Mouse (Mus musculus) stomach, embryonic 16.5 days (tissue): ENCODE data around the gene Slc15a5. TPM values are rescaled to one million over a fixed set of nuclear protein-coding genes. Genes with fewer than 3 reads are reported as not detected.

ENCODE experiments used
- ATAC-seq: fragments of 200-750 bp; cut with Nextera tagmentation; 2 replicates; pipeline ENCODE4 v1.8.0; 2017; ENCODE audit warnings: moderate number of reproducible peaks, moderate TSS enrichment; ENCODE audit not compliant: insufficient read depth, low FRiP score
- H3K27ac ChIP-seq: fragments of 300-500 bp; sonication (generic); 2 replicates; pipeline ENCODE4 v1.5.1; 2014; ENCODE audit warnings: low read length
- H3K27me3 ChIP-seq: fragments of 300-500 bp; sonication (generic); 2 replicates; pipeline ENCODE4 v1.6.1; 2014; ENCODE audit warnings: low read length, control low read depth, mixed read lengths; ENCODE audit not compliant: control insufficient read depth, insufficient read depth
- H3K36me3 ChIP-seq: fragments of 300-500 bp; sonication (generic); 2 replicates; pipeline ENCODE4 v1.6.1; 2014; ENCODE audit warnings: low read length; ENCODE audit not compliant: control insufficient read depth, insufficient read depth
- H3K4me1 ChIP-seq: fragments of 300-500 bp; sonication (generic); 2 replicates; pipeline ENCODE4 v1.6.1; 2014; ENCODE audit warnings: low read length, control low read depth, mixed read lengths; ENCODE audit not compliant: control insufficient read depth, insufficient read depth
- H3K4me2 ChIP-seq: fragments of 300-500 bp; sonication (generic); 2 replicates; pipeline ENCODE4 v1.6.1; 2014; ENCODE audit warnings: low read depth, low read length, mixed read lengths
- H3K4me3 ChIP-seq: fragments of 300-500 bp; sonication (generic); replicated peaks from 2 replicates; pipeline ENCODE4 v1.5.1; 2014; ENCODE audit warnings: mild to moderate bottlenecking, low read length
- H3K9ac ChIP-seq: fragments of 300-500 bp; sonication (generic); 2 replicates; pipeline ENCODE4 v1.6.1; 2014; ENCODE audit warnings: low read length
- H3K9me3 ChIP-seq: fragments of 300-500 bp; sonication (generic); replicated peaks from 2 replicates; pipeline ENCODE4 v1.6.1; 2016; ENCODE audit warnings: low read length, control low read depth; ENCODE audit not compliant: control insufficient read depth
- WGBS: fragments of 180-500 bp; shearing (Covaris S2); extraction: QIAGEN DNeasy Blood & Tissue Kit; methylation state at CpG from one replicate; pipeline ENCODE4 v1.1.7; 2014; 5-methylcytosine and 5-hydroxymethylcytosine counted together
- polyA plus RNA-seq: library from polyadenylated mRNA; unstranded; fragments of >200 nt; fragmentation: Nextera tagmentation; extraction: Ambion mirVana; gene quantifications from 2 replicates; pipeline ENCODE4 v1.2.1, GENCODE M21; 2015

Slc15a5 gene
- polyA plus RNA-seq, 1 experiment from 2014 or later = not detected

DNA sequence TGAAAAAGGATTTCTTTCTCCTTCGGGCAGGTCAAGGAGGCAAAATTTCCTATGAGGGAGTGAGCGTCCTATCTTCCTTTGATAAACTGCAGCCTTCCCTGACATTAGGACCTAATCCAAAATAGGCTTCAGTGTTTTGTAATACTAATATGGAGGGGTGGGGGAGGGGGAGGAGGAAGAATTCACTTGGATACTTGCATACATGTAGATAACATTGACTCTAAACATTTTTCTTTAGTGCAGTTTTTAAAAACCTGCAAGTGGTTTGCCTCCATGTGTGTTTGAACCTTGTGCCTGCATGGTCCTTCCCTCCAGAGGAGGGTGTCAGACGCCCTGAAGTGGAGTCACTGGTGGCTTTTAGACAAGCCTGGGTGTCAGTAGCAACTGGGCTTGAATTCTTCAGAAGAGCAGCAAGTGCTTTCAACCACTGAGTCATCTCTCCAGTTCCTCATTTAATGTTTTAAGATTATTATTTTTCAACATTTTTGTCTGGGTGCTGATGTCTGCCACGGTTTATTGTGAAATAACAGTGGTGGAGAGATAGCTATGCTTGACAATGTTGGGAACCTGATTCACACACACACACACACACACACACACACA lies 8.1 kb downstream of the Slc15a5 start:
- no peak overlapping the region for H3K4me3 ChIP-seq
- H3K4me1 ChIP-seq = no peaks in the 10 kb centered on the region
- H3K9me3 ChIP-seq = no peaks in the 10 kb centered on the region
- H3K4me2 ChIP-seq = no peak overlapping the region
- H3K27ac ChIP-seq = no peak overlapping the region
- no peak for ATAC-seq
- H3K36me3 ChIP-seq = no peaks in the 10 kb centered on the region
- no peaks in the 10 kb centered on the region for H3K27me3 ChIP-seq
- whole genome bisulfite sequencing = 69% methylated on average over 4 of the region's 4 CpGs
- H3K9ac ChIP-seq = no peak overlapping the region

GRCm38 (mm10) chr6:138070720-138071504 lies 8.8 kb downstream of the Slc15a5 start:
- ATAC-seq = no peak
- Histone ChIP-seq H3K9me3 (no peaks in the 10 kb centered on the region), H3K9ac (no peak overlapping the region), H3K27me3 (no peaks in the 10 kb centered on the region), H3K4me3 (no peak overlapping the region), H3K27ac (no peak overlapping the region), H3K36me3 (no peaks in the 10 kb centered on the region), H3K4me2 (no peak overlapping the region), H3K4me1 (no peaks in the 10 kb centered on the region)
- 79% methylated on average over 13 of the region's 13 CpGs for WGBS

- 93% methylated on average over 10 of the region's 10 CpGs for WGBS
- Histone ChIP-seq H3K36me3 (no peaks in the 10 kb centered on the region), H3K9ac (no peak overlapping the region), H3K27ac (no peak overlapping the region), H3K4me1 (no peaks in the 10 kb centered on the region), H3K27me3 (no peaks in the 10 kb centered on the region), H3K4me2 (no peak overlapping the region), H3K4me3 (no peak overlapping the region), H3K9me3 (no peaks in the 10 kb centered on the region)
- ATAC-seq = no peak
Observed at GRCm38 (mm10) chr6:138069921-138070320, 9.8 kb downstream of the Slc15a5 start.

DNA sequence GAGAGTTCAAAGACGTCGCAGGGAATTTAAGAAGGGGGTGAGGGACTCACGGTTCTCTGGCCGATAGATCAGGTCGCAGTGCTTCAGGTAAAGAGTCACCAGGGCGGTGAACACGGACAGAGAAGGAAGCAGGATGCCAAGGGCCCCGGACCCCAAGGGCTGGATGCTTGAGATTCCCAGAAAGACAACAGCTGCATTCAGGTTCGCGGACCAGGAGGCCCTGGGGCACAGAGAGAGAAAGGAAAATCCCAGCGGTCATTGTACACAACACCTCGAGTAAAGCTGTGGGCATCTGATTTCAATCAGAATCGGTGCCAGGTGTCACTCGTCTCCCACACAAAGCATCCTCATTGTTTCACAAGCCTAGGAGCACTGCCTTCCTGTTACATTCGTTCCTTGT lies 24.1 kb downstream of the Slc15a5 start:
- no peaks in the 10 kb centered on the region for H3K27me3 ChIP-seq
- no peaks in the 10 kb centered on the region for H3K9me3 ChIP-seq
- H3K4me1 ChIP-seq = no peaks in the 10 kb centered on the region
- WGBS = 32% methylated on average over 15 of the region's 15 CpGs
- no peaks in the 10 kb centered on the region for H3K36me3 ChIP-seq
- H3K9ac ChIP-seq = no peak overlapping the region
- no peak overlapping the region for H3K4me3 ChIP-seq
- ATAC-seq = no peak
- no peak overlapping the region for H3K4me2 ChIP-seq
- H3K27ac ChIP-seq = no peak overlapping the region

DNA sequence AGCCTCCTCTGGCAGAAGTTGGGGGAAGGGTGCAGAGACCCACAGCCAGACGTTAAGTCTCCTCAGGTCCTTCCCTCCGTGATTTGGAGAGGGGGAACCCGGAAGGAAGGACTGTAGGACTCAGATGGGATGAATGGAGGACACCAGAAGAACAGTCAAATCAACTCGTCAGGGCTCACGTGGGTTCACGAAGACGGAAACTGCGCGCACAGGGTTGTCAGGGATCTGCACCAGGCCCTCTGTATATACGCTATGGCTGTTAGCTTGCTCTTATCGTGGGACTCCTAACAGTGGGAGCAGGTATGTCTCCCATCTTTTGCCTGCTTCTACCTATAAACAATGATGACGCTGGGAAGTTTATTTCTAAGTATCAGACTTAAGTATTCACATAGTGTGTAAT lies 24.8 kb downstream of the Slc15a5 start:
- Histone ChIP-seq H3K4me2 (no peak overlapping the region), H3K9me3 (no peaks in the 10 kb centered on the region), H3K4me3 (no peak overlapping the region), H3K9ac (no peak overlapping the region), H3K27ac (no peak overlapping the region), H3K36me3 (no peaks in the 10 kb centered on the region), H3K27me3 (no peaks in the 10 kb centered on the region), H3K4me1 (no peaks in the 10 kb centered on the region)
- no peak for ATAC-seq
- WGBS = 83% methylated on average over 12 of the region's 12 CpGs

DNA sequence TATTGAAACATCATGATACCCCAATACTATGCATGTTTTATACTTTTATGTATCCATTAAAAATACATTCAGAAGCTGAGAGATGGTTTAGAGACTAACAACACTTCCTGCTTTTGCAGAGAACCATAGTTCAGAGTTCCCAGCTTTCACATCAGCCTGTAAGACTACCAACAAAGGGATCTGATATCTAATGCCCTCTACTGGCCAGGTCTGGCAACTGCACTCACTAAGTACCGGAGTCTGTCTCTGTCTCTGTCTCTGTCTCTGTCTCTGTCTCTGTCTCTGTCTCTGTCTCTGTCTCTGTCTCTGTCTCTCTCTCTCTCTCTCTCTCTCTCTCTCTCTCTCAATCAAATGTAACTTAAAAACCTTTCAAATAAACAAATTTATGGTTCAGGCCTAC lies 25.6 kb downstream of the Slc15a5 start:
- H3K4me3 ChIP-seq = no peak overlapping the region
- ATAC-seq = no peak
- H3K27me3 ChIP-seq = no peaks in the 10 kb centered on the region
- no peak overlapping the region for H3K27ac ChIP-seq
- no peaks in the 10 kb centered on the region for H3K4me1 ChIP-seq
- WGBS = 73% methylated on average over 1 of the region's 1 CpGs
- H3K36me3 ChIP-seq = no peaks in the 10 kb centered on the region
- H3K4me2 ChIP-seq = no peak overlapping the region
- no peaks in the 10 kb centered on the region for H3K9me3 ChIP-seq
- H3K9ac ChIP-seq = no peak overlapping the region

GRCm38 (mm10) chr6:138053686-138054085 lies 26.0 kb downstream of the Slc15a5 start:
- no peak overlapping the region for H3K4me2 ChIP-seq
- no peak overlapping the region for H3K27ac ChIP-seq
- H3K27me3 ChIP-seq = no peaks in the 10 kb centered on the region
- no peak for ATAC-seq
- no peaks in the 10 kb centered on the region for H3K9me3 ChIP-seq
- H3K36me3 ChIP-seq = no peaks in the 10 kb centered on the region
- H3K4me3 ChIP-seq = no peak overlapping the region
- H3K9ac ChIP-seq = no peak overlapping the region
- WGBS = 80% methylated on average over 9 of the region's 9 CpGs
- no peaks in the 10 kb centered on the region for H3K4me1 ChIP-seq

GRCm38 (mm10) chr6:138045364-138045763 lies 34.4 kb downstream of the Slc15a5 start:
- H3K27me3 ChIP-seq = no peaks in the 10 kb centered on the region
- H3K4me2 ChIP-seq = no peak overlapping the region
- 80% methylated on average over 2 of the region's 2 CpGs for WGBS
- ATAC-seq = no peak
- H3K9ac ChIP-seq = no peak overlapping the region
- H3K4me3 ChIP-seq = no peak overlapping the region
- peaks cover 3% of the 10 kb centered on the region; the same call in 1 of the 2 replicates for H3K9me3 ChIP-seq
- H3K4me1 ChIP-seq = no peaks in the 10 kb centered on the region
- no peaks in the 10 kb centered on the region for H3K36me3 ChIP-seq
- no peak overlapping the region for H3K27ac ChIP-seq

DNA sequence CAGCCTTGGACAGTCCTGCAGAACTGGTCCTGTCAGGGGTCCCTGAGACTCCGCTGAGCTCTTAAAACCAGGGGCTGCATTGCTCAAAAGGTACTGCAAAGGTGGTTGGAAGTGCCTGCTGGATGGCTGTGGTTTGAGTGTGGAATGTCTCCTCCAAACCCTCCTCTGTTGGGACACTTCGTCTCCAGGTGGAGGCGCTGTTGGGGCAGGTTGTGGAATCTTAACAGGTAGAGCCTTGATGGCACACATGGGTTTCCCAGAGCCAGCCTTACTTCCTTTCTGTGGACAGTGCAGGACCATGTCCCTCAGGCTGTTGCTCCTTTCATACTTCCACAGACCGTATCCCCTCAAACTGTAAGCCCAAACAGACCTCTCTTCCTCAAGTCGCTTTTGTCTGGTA lies 36.8 kb downstream of the Slc15a5 start:
- no peaks in the 10 kb centered on the region for H3K36me3 ChIP-seq
- 88% methylated on average over 5 of the region's 5 CpGs for WGBS

More for the DNA sequence above, 36.8 kb downstream of the Slc15a5 start:
- Histone ChIP-seq H3K27ac (no peak overlapping the region), H3K4me3 (no peak overlapping the region), H3K9ac (no peak overlapping the region), H3K27me3 (no peaks in the 10 kb centered on the region), H3K4me1 (no peaks in the 10 kb centered on the region), H3K4me2 (no peak overlapping the region), H3K9me3 (peaks cover 3% of the 10 kb centered on the region; the same call in 1 of the 2 replicates)
- ATAC-seq = no peak
